Mouse (Mus musculus): ENCODE measurements at regions not wholly inside any gene's neighbourhood (a gene's known extent, or its start where the extent isn't known, plus 50 kb on each side); places are given as distances from the start of the nearest gene placed in this dataset.

- TF ChIP-seq ZNF384 (IDR thresholded peaks at IDR 0.05; ENCODE audit: low read depth, low read length) (no peak), MAFK (IDR thresholded peaks at IDR 0.05; ENCODE audit: insufficient read depth, low read depth, low read length) (no peak), CHD2 (IDR thresholded peaks at IDR 0.05; ENCODE audit: low read depth, low read length) (no peak), ZC3H11A (IDR thresholded peaks at IDR 0.05; ENCODE audit: borderline replicate concordance, low read depth, low read length) (no peak), HCFC1 (IDR thresholded peaks at IDR 0.05; ENCODE audit: borderline replicate concordance, insufficient read depth, low read length) (no peak)
Observed at GRCm38 (mm10) chr4:100041982-100042381, 53.6 kb upstream of the Ror1 start.
